Mouse (Mus musculus) stomach, adult 2 months (tissue): ENCODE measurements around the gene 2510002D24Rik. TPM values are rescaled to one million over a fixed set of nuclear protein-coding genes. Genes with fewer than 3 reads are reported as not detected.

Experiments used
- polyA plus RNA-seq: library from polyadenylated mRNA; depleted of rRNA; stranded (reverse); fragments of >200 nt; gene quantifications from 2 replicates; pipeline ENCODE4 v1.2.3, GENCODE M21; 2012; rRNA removed

Gene 2510002D24Rik
- polyA plus RNA-seq = 32.1 and 34.5 TPM in 2 replicates

GRCm38 (mm10) chr16:18836468-18837208, at the start of gene 2510002D24Rik, which contains the start of gene Gm28539:
Gene 2510002D24Rik, plus strand, starts transcription at chr16:18836578.
Gene Gm28539, plus strand, starts transcription at chr16:18836584.

DNA sequence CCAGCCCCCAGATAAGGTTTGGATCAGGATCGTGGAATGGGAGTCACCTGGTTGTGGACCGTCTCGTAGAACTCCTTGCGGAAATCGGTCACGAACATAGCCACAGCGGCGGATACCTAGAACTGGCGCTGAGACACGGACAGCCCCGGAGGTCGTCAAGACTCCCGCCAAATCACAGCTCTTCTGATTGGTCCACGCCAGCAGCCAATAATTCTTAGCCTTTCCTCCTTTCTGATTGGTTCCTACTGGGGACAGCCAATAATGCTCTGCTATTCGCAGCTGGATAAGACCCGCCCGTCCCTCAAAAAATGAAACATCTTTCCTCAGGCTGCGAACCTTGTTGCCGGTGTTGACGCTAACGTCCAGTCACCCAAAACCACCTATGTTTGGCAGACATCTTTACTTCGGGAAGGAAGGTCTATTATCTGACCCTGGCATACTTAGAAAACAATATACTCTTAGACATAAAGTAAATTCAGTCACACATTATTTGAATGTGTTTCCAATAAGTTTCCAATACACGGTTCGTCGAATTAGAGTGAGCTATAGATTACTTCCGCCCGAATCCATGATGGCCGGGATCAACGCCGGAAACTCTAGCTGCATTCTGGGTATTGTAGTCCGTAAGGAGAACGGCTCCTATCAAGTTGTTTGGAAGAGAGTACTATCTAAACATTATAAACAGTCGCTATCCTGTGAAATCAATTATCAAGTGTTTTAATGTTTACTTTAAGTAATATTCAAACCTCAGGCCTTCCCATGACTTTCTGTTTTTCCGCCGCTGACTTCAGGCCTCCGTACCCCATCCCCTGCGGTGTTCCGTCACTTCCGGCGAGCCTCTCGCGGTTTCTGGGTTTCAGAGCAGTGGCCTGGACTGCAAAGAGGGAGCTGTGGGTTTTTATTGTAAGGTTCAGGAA, 24.7 kb upstream of the 2510002D24Rik start, which contains the start of the genes Ufd1 and Cdc45:
Ufd1 (plus strand) TSS at position 312 of the 917 bp plus-strand sequence.
Cdc45 (minus strand) TSS at position 520 of the 917 bp plus-strand sequence.

DNA sequence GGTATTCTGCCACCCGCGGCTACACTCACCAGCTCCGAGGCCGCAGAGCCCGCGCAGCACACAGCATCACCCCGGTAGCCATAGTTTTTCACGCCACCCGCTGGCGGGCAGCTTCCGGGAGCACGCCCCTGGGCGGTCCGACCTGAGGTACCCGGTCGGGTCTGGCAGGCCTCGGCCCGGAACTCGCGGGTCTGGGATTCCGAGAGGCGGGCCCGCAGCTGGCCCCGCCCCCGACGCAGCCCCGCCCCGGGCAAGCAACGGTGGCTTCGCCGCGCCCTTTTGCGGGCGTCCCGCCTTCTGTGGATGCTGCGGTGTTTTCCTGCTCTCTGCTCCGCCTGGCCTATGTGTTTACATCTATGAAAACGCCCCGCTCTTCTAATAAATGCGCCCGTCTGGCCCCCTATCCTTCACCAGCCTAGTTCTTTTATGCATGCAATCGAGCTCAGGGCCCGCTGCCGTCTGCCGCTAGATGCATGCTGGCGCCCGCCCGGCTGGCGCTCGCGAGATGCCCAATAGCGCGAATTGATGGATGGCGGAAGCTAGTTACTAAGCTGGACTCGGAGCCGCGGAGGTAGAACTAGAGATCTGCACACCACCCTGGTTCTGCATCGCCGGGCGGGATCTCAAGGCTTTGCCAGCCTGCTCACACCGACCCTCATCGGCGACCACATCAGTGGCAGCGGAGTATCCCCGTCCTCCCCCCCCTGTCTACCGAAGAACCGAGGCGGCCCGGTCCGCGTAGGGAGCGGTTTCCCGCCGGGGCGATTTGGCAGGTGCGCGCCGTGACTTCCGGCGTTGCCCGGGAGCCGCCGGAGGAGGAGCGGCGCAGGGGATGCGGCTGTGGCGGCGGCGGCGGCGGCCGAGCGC, 40.3 kb downstream of the 2510002D24Rik start, which contains the start of the genes Mrpl40 and Hira:
Mrpl40 (minus strand) TSS at position 421 of the 867 bp plus-strand sequence.
Hira (plus strand) TSS at position 596 of the 867 bp plus-strand sequence.

Other genes with a start within 250 kb of the 2510002D24Rik start
- 7.9 and 11.3 TPM in 2 replicates for gene Tbx1, start 245.9 kb upstream of the 2510002D24Rik start, polyA plus RNA-seq
- gene Gp1bb, start 214.2 kb upstream of the 2510002D24Rik start, polyA plus RNA-seq = 16.1 and 43.2 TPM in 2 replicates
- gene Gm49601, start 210.2 kb upstream of the 2510002D24Rik start, polyA plus RNA-seq = 9.0 and 10.3 TPM in 2 replicates
- gene Sept5, start 206.6 kb upstream of the 2510002D24Rik start, polyA plus RNA-seq = 16.4 and 21.1 TPM in 2 replicates
- 9.7 and 16.2 TPM in 2 replicates for gene Cldn5, start 59.7 kb upstream of the 2510002D24Rik start, polyA plus RNA-seq
- 6.8 and 11.2 TPM in 2 replicates for gene Ufd1, start 24.8 kb upstream of the 2510002D24Rik start, polyA plus RNA-seq
- 2.9 and 3.3 TPM in 2 replicates for gene Cdc45, start 24.6 kb upstream of the 2510002D24Rik start, polyA plus RNA-seq
- 0.82 TPM in 1 of 2 replicates, not detected in the other for gene Gm28539, start within 50 bp of the 2510002D24Rik start, polyA plus RNA-seq
- gene Mrpl40, start 40.3 kb downstream of the 2510002D24Rik start, polyA plus RNA-seq = 3.9 and 6.1 TPM in 2 replicates
- gene Hira, start 40.5 kb downstream of the 2510002D24Rik start, polyA plus RNA-seq = 26.3 and 28.1 TPM in 2 replicates